Mouse (Mus musculus) kidney, embryonic 16.5 days (tissue): ENCODE data around the gene Wnt4. TPM values are rescaled to one million over a fixed set of nuclear protein-coding genes. Genes with fewer than 3 reads are reported as not detected.
A peak's percentile ranks its signal among the peaks of the same experiment; 100 is the strongest.

Experiments used
- ATAC-seq: fragments of 200-750 bp; cut with Nextera tagmentation; 2 replicates; pipeline ENCODE4 v1.8.0; 2017; ENCODE audit warnings: moderate TSS enrichment; ENCODE audit not compliant: low FRiP score, low TSS enrichment
- H3K27ac ChIP-seq: fragments of 300-500 bp; sonication (generic); 2 replicates; pipeline ENCODE4 v1.5.1; 2014; ENCODE audit warnings: low read length
- H3K27me3 ChIP-seq: fragments of 300-500 bp; sonication (generic); 2 replicates; pipeline ENCODE4 v1.6.1; 2014; ENCODE audit warnings: low read length, control low read depth, mixed read lengths; ENCODE audit not compliant: insufficient read depth
- H3K36me3 ChIP-seq: fragments of 300-500 bp; sonication (generic); 2 replicates; pipeline ENCODE4 v1.6.1; 2014; ENCODE audit warnings: low read length, control low read depth, mixed read lengths; ENCODE audit not compliant: insufficient read depth
- H3K4me1 ChIP-seq: fragments of 300-500 bp; sonication (generic); 2 replicates; pipeline ENCODE4 v1.6.1; 2014; ENCODE audit warnings: low read length, control low read depth, mixed read lengths; ENCODE audit not compliant: insufficient read depth
- H3K4me2 ChIP-seq: fragments of 300-500 bp; sonication (generic); replicated peaks from 2 replicates; pipeline ENCODE4 v1.6.1; 2014; ENCODE audit warnings: low read depth, low read length
- H3K4me3 ChIP-seq: fragments of 300-500 bp; sonication (generic); 2 replicates; pipeline ENCODE4 v1.5.1; 2014; ENCODE audit warnings: mild to moderate bottlenecking, low read length
- H3K9ac ChIP-seq: fragments of 300-500 bp; sonication (generic); replicated peaks from 2 replicates; pipeline ENCODE4 v1.6.1; 2014; ENCODE audit warnings: low read length
- H3K9me3 ChIP-seq: fragments of 300-500 bp; sonication (generic); 2 replicates; pipeline ENCODE4 v1.6.1; 2016; ENCODE audit warnings: low read length, control low read depth
- WGBS: fragments of 180-500 bp; shearing (Covaris S2); extraction: QIAGEN DNeasy Blood & Tissue Kit; methylation state at CpG from one replicate; pipeline ENCODE4 v1.1.7; 2014; 5-methylcytosine and 5-hydroxymethylcytosine counted together
- polyA plus RNA-seq: library from polyadenylated mRNA; unstranded; fragments of >200 nt; fragmentation: Nextera tagmentation; extraction: Ambion mirVana; gene quantifications from 2 replicates; pipeline ENCODE4 v1.2.1, GENCODE M21; 2015

The Wnt4 gene
- polyA plus RNA-seq, 1 experiment from 2014 or later: 7.9 TPM

DNA sequence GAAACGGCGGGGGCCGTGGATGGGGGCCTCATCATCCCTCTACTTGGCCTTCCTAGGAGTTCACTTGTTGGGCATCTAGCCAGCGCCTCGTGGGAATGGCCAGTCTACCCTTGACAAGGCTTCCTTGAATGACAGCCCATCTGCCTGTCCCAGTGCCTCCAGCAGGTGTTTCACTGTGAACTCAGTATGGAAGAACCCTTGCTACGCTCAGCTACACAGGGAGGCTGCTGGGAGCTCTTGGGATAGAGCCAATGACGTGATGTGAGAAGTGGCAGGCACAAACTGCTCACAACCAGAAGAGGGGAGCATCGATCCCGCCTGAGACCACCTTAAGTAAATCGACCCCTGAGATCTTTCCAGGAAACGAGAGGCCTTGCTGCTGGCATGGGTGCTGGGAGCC, 23.7 kb upstream of the Wnt4 start:
- WGBS: 72% methylated on average over 11 of the region's 11 CpGs
- no peak for ATAC-seq
- H3K4me3 ChIP-seq: no peak overlapping the region
- no peak overlapping the region for H3K27ac ChIP-seq
- no peak overlapping the region for H3K4me2 ChIP-seq
- peaks cover 12% of the 10 kb centered on the region for H3K4me1 ChIP-seq
- no peak overlapping the region for H3K9ac ChIP-seq
- H3K9me3 ChIP-seq: no peaks in the 10 kb centered on the region; the same call in 1 of the 2 replicates
- H3K27me3 ChIP-seq: no peaks in the 10 kb centered on the region
- H3K36me3 ChIP-seq: no peaks in the 10 kb centered on the region

DNA sequence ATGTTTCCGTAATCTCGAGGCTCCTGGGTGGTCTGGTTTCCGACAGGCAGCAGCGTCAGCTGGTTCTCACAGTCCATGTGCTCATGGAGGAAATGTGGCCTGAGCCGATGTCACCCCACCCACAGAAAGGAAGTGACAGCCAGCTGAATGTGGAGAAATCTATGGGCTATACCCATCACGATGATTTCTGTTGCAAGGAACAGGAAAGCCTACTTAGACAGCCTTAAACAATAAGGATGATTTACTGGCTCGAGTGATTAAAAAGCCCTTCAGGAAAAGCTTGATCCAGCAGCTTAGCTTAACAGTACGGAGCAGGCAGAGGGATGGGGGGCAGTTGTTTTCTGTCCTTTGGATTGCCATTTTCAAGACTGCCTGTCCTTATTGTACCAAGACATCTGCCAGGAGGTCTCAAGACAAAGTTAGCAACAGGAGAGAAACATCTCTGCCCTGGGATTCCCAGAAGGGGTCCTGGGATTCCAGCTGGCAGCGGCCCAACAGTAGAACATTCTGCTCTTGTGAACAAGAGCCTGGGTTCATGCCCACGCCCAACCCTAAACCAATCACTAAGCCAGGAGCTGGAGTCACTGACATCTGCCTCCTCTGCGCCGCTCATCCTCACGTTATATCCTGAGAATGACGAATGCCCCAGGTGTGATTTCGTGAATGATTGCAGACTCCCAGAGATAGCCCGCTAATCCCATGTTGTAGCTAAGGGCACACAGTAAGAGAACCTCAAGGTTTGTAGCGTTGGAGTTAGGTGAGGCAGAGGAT, 22.9 kb upstream of the Wnt4 start:
- Histone ChIP-seq H3K36me3 (no peaks in the 10 kb centered on the region), H3K4me3 (no peak overlapping the region), H3K9me3 (no peaks in the 10 kb centered on the region; the same call in 1 of the 2 replicates), H3K27me3 (no peaks in the 10 kb centered on the region), H3K9ac (no peak overlapping the region), H3K4me2 (no peak overlapping the region), H3K4me1 (peaks cover 12% of the 10 kb centered on the region), H3K27ac (no peak overlapping the region)
- WGBS: 75% methylated on average over 17 of the region's 17 CpGs
- no peak for ATAC-seq

DNA sequence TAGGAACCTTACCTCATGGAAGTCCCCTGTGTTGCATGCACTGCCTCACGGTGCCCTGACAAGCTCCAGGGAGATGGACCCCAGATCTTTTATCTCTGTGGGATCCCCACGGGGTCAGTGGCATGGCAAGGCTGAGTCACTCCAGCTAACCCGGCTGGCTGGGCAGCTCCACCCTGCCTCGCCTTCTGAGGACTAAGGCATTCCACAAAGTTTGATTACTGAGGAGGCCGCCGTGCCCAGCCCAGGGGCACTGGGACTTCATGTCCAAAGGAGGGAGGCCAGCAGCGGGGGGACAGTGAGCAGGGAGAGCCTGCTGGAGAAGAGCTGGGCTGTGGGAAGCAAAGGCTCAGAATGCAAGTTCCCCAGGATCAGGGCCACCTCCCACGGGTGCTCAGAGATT, 21.7 kb upstream of the Wnt4 start:
- Histone ChIP-seq H3K27me3 (no peaks in the 10 kb centered on the region), H3K9me3 (no peaks in the 10 kb centered on the region; the same call in 1 of the 2 replicates), H3K4me3 (no peak overlapping the region), H3K4me2 (no peak overlapping the region), H3K4me1 (peaks cover 9% of the 10 kb centered on the region), H3K27ac (no peak overlapping the region), H3K9ac (no peak overlapping the region), H3K36me3 (no peaks in the 10 kb centered on the region)
- no peak; the same call in 1 of the 2 replicates for ATAC-seq
- WGBS: 64% methylated on average over 8 of the region's 8 CpGs

GRCm38 (mm10) chr4:137261826-137262225, 15.5 kb upstream of the Wnt4 start:
- Histone ChIP-seq H3K36me3 (no peaks in the 10 kb centered on the region), H3K4me2 (no peak overlapping the region), H3K27ac (no peak overlapping the region), H3K4me1 (peaks cover 6% of the 10 kb centered on the region; the same call in 1 of the 2 replicates), H3K27me3 (no peaks in the 10 kb centered on the region), H3K9me3 (no peaks in the 10 kb centered on the region), H3K4me3 (no peak overlapping the region), H3K9ac (no peak overlapping the region)
- WGBS: 91% methylated on average over 6 of the region's 6 CpGs
- ATAC-seq: no peak

- no peak for ATAC-seq
- Histone ChIP-seq H3K27me3 (no peaks in the 10 kb centered on the region; the same call in 1 of the 2 replicates), H3K27ac (no peak overlapping the region), H3K9me3 (no peaks in the 10 kb centered on the region), H3K4me3 (no peak overlapping the region), H3K9ac (no peak overlapping the region), H3K36me3 (no peaks in the 10 kb centered on the region), H3K4me2 (no peak overlapping the region), H3K4me1 (peaks cover 6% of the 10 kb centered on the region; the same call in 1 of the 2 replicates)
- 72% methylated on average over 13 of the region's 13 CpGs for WGBS
Measured at GRCm38 (mm10) chr4:137264066-137264465, 13.2 kb upstream of the Wnt4 start.

DNA sequence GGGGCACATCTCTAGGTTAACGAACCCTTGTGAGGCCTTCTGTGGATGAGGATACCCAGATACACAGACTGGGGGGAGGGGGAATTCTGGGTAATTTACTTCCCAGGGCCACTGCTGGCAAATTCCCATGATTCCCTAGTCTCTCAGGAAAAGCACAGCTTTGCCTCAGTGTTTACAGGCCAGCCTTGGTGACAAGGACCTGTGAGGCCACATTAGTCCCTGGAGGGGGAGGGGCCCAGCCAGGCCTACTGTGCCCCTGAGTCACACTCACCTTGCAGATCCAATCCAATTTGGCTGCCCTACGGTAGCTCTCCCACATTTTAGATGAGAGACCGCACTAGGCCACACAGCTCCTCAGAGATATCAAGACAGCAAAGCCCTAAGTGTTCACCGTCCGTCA, 12.2 kb upstream of the Wnt4 start:
- no peaks in the 10 kb centered on the region for H3K36me3 ChIP-seq
- no peak overlapping the region for H3K4me2 ChIP-seq
- H3K9me3 ChIP-seq: no peaks in the 10 kb centered on the region
- no peaks in the 10 kb centered on the region; the same call in 1 of the 2 replicates for H3K27me3 ChIP-seq
- 76% methylated on average over 5 of the region's 5 CpGs for WGBS
- no peak overlapping the region for H3K27ac ChIP-seq
- ATAC-seq: peak; percentile 36; the same call in 1 of the 2 replicates
- no peak overlapping the region for H3K9ac ChIP-seq
- H3K4me3 ChIP-seq: no peak overlapping the region
- peaks cover 6% of the 10 kb centered on the region; the same call in 1 of the 2 replicates for H3K4me1 ChIP-seq

DNA sequence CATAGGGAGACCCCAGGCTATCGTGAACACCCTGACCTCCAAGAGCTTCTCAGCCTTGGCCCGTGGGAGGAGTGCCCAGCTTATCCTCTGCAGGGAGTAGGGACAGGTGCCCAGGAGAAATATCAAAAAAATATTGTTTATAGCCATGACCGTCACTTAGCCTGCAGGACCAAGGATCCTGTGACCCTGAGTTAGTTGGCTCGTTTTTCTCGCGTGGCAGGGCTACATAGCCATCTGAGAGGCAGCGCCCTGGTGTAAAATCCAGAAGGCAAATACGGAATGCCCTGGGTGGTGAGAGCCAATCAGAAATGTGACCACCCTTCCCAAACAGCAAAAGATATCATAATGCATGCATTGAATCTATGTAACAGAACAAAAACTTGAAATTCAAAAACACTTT, 8.7 kb upstream of the Wnt4 start:
- no peak overlapping the region for H3K9ac ChIP-seq

GRCm38 (mm10) chr4:137271856-137272255, 5.4 kb upstream of the Wnt4 start:
- WGBS: 80% methylated on average over 8 of the region's 8 CpGs
- Histone ChIP-seq H3K36me3 (no peaks in the 10 kb centered on the region), H3K4me2 (no peak overlapping the region), H3K4me1 (peaks cover 24% of the 10 kb centered on the region), H3K4me3 (no peak overlapping the region), H3K9ac (no peak overlapping the region), H3K27ac (no peak overlapping the region), H3K27me3 (peaks cover 16% of the 10 kb centered on the region), H3K9me3 (no peaks in the 10 kb centered on the region)
- no peak for ATAC-seq

More for the DNA sequence above, 8.7 kb upstream of the Wnt4 start:
- Histone ChIP-seq H3K4me3 (no peak overlapping the region), H3K27ac (no peak overlapping the region), H3K9me3 (no peaks in the 10 kb centered on the region), H3K36me3 (no peaks in the 10 kb centered on the region), H3K4me1 (peaks cover 6% of the 10 kb centered on the region; the same call in 1 of the 2 replicates), H3K27me3 (no peaks in the 10 kb centered on the region; the same call in 1 of the 2 replicates), H3K4me2 (no peak overlapping the region)
- ATAC-seq: no peak
- 64% methylated on average over 8 of the region's 8 CpGs for WGBS

DNA sequence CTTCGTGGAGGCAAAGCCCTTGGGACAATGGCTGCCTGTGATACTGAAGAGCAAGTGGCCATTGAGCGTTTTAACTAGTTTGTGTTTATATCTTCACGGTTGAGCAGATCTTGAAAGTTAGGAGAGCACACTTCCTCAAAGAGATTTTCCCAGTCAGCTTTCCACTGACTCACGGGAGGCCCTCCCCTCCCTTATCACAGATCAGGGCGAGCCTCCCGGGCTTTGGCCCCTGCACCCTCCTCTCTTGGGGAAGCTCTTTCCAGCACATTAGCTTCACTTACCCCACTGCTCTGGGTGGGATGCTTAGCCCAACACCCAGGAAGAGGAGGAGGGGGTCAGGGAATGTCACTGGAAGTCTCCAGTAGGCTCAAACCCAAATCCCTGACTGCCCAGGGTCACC, 3.0 kb upstream of the Wnt4 start:
- Histone ChIP-seq H3K9me3 (no peaks in the 10 kb centered on the region), H3K36me3 (no peaks in the 10 kb centered on the region), H3K4me3 (no peak overlapping the region), H3K9ac (no peak overlapping the region), H3K4me1 (peaks cover 41% of the 10 kb centered on the region), H3K4me2 (no peak overlapping the region), H3K27ac (peak overlapping the region; percentile 43; the same call in 1 of the 2 replicates), H3K27me3 (peaks cover 39% of the 10 kb centered on the region)
- ATAC-seq: no peak
- 6% methylated on average over 6 of the region's 6 CpGs for WGBS
